Mouse (Mus musculus) cortical plate, adult 2 months (tissue): ENCODE data around the gene Gna11.

Source experiments
- CTCF ChIP-seq: fragments of 200-500 bp; IDR thresholded peaks from 2 replicates; pipeline ENCODE4 v1.5.1; 2011; ENCODE audit warnings: mild to moderate bottlenecking, control low read depth, low read length; ENCODE audit not compliant: insufficient read depth; ENCODE audit errors: extremely low read depth
- POLR2A ChIP-seq: fragments of 200-500 bp; IDR thresholded peaks from 2 replicates; pipeline ENCODE4 v1.6.1; 2011; ENCODE audit warnings: mild to moderate bottlenecking, low read length, control low read depth; ENCODE audit not compliant: insufficient read depth; ENCODE audit errors: extremely low read depth

GRCm38 (mm10) chr10:81546332-81546731, 1.3 kb upstream of the Gna11 start:
- no peak for TF ChIP-seq POLR2A
- TF ChIP-seq CTCF: no peak
